Mouse (Mus musculus): ENCODE measurements around the gene E2f1.

DNA sequence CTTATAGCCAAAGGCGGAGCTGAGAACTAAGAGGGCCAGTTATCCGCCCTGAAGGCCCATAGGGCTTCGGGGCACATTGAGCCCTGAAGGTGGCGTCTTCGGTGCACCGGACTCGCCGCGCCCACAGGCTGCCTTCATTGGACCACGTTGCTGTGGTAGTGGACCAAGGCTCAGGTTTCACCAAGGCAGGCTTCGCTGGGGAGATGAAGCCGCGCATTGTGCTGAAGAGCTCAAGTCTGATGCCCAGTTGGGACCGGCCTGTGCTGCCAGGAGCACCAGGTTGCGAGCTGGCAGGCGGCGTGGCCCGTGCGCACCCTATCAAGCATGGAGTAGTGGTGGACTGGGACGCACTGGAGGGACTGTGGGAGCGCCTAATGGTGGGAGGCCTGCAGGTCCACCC is 17.8 kb downstream of the E2f1 start:
- TF ChIP-seq POLR2A (IDR thresholded peaks at IDR 0.05; ENCODE audit: borderline replicate concordance, control insufficient read depth, low read depth, low read length) (no peak), CTCF (IDR thresholded peaks at IDR 0.05; ENCODE audit: control insufficient read depth, insufficient read depth, low read length) (no peak)

Data from bone marrow, adult 2 months (tissue).